Mouse (Mus musculus): ENCODE measurements around the gene Insm2. TPM values are rescaled to one million over a fixed set of nuclear protein-coding genes. Genes with fewer than 3 reads are reported as not detected.

The Insm2 gene
- total RNA-seq, 4 experiments from 2014 or later = 0.21 to 0.46 (median 0.24) TPM

DNA sequence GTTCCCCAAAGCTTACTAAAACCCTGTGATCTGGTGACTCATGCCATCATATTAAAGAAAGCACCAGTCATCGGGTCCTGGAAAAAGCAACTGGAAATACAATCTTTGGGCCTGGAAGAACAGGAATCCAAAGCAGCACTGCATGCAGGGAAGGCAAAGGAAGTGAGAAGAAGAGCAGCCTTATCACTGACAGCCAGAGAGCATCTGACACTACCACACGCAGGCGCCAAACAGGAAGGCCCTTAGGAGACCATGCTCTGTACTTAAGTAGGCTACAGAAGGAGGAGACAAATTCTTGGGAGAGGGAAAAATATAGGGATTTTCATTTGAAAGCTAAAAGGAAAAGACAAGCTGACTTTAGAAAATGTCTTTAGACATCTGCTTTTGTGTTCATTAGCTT lies 5.2 kb downstream of the Insm2 start:
- no peak for DNase-seq (ENCODE audit: low spot score in 2 of 2)

DNA sequence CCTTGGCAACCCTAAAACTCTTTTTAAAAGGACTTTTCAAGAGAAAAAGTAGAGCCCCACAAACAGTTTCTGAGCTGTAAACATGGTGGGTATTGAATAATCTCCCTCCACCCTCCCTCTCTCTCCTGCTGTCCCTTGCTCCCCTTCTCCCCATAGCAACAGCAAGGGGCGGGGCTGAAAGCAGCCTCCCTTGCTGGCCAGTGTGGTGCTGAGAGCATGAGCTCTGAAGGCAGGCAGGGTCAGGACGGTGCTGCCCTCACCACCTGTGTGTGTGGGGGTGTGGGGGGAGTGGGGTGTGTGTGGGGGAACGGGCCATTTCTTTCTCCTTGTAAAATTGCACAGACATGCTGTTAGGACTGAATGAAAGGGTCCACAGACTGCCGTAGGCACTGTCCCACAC lies 8.7 kb downstream of the Insm2 start:
- no peak for DNase-seq (ENCODE audit: low spot score in 2 of 2)

DNA sequence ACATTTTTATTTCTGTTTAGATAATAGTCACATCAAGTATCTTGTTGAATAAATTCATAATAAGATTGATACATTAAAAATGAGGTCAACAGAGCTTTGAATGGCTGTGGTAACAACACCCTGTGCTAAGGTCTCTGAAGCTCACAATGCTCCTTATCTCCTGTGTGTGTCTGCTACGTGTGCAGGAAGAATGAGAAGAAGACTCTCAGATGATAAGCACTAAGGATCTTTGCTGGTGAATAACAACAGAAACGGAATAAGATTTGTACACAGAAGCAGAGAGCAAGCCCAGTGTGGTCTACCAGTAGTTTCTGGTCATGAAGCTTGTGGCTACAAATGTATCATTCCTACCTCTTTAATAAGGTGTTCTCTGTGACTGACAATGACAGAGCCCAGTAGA lies 11.6 kb downstream of the Insm2 start:
- no peak for DNase-seq (ENCODE audit: low spot score in 2 of 2)

DNA sequence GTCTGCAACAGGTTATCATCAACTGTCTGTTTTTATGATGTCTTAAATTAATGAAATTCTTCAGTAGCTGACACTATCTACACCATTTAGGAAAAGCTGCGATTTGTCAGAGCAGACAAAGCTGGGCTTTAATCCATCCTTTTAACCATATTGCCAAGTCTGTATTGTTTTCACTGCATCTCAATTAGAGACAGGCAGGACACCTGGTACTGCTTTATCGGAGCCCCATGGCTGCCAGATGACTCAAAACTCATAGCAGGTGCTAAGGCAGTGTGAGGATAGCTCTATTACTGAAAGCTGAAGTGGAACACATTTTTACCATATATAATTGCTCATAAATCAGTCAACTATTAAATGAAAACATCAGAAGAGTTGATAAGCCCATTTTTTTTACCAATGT lies 21.1 kb downstream of the Insm2 start:
- no peak for DNase-seq (ENCODE audit: low spot score in 2 of 2)

DNA sequence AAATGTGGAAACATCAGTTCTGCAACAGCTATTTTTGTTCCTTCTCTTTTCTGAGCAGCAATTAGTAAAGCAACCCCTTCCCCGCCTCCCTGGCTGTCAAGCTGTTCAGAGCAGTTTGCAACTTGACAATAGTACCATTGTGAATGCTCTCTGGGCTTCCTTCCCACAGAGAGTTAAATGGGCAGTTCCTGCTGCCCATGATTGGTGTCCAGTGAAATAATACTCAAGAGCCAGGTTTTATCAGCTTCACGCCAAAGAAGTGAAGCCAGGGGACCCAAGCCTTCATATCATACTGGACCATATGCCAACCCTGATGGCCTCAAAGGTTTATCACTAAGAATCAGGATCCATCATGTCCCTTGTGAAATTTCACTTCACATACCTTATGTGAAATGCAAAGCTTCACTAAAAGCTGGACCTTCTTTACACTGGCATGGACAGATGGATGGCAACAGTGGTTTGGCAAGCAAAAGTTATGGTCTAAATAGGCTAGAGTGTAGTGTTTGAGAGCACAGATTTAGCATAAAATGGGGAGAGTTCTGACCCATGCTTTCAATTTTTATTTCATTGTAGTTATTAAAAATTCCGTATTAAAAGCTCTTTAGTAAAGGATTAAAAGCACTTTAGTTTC lies 23.5 kb downstream of the Insm2 start:
- DNase-seq (ENCODE audit: low spot score in 2 of 2) = no peak

DNA sequence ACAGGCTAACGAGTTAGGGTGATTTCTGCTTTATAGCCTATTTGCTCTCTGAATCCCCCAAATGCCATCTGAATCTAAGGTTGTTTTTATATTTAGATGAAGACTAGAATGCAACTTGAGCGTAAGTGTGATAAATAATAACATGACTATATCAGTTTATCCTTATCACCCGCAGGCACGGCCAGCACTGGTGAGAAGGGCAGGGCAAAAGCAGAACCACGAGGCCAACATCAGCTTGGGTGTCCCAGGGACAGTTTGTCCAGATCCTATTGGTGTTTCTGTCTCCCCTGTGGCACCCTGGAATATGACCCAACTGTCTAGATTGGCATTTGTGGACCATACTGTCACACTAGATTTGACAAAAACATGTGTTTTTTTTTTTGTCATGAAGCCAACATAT lies 24.0 kb downstream of the Insm2 start:
- DNase-seq (ENCODE audit: low spot score in 2 of 2) = no peak

DNA sequence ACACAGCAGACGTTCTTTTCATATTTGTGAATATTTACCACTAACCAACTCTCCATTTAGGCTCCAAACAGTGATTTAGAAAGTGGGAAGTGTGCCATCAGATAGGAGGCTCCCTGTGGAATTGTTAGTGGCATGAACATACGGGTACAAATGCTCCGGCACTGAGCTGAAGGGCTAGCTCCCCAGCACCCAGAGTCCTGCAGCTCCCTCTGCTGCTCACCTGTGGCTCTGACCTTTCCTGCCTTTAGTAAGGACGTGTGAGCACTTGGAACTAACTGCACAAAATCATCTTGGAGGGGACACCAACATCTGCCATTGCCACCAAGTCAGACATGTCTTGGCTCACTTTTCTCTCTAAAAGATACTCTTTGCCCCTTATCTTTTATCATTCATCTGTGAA lies 27.5 kb downstream of the Insm2 start:
- DNase-seq (ENCODE audit: low spot score in 2 of 2) = no peak

DNA sequence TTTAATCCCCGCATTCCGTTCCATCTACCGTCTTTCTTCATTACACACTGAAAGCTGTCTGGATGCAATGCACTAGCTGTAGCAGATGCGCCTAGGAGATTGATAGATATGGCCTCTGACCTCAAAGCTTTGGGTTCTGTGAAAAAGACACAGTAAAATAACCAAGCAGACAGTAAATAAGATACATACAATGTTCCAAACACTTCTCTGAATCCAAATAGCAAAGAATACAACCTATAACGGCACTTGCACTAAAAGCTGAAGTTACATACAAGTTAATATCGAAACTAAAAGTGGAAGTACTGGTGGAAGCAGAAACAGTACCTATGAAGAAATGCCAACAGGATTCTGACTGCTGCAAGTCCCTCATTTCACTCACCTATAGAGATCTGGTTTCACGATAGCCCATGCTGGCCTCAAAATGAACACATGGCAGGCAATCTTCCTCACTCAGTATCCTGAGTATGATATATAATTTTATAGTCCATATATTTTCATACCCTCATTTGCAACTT lies 48.8 kb downstream of the Insm2 start:
- no peak for DNase-seq (ENCODE audit: low spot score in 2 of 2)

Other genes starting within 250 kb of the Insm2 start
- 100 to 1,000 TPM; 137 to 150 (median 142) TPM for gene Psma6, start 215.2 kb upstream of the Insm2 start, total RNA-seq (2022)
- 10 to 100 TPM; 30.4 to 36.8 (median 35.1) TPM for gene Nfkbia, start 106.8 kb upstream of the Insm2 start, total RNA-seq (2022)
- not detected for gene Aldoart2, start 34.2 kb upstream of the Insm2 start, total RNA-seq (2022)
- 100 to 1,000 TPM; 106 to 112 (median 111) TPM for gene Ralgapa1, start 221.7 kb downstream of the Insm2 start, total RNA-seq (2022)
- gene Brms1l, start 236.9 kb downstream of the Insm2 start, total RNA-seq (2022) = 10 to 100 TPM; 63.4 to 77.9 (median 71.0) TPM

Data from left cerebral cortex, adult 8-10 months (tissue).